Mouse (Mus musculus) brain, adult 10 weeks (tissue): ENCODE measurements around the gene Gm13769. TPM values are rescaled to one million over a fixed set of nuclear protein-coding genes. Genes with fewer than 3 reads are reported as not detected.

Experiments
- polyA plus RNA-seq: library from polyadenylated mRNA; stranded (reverse); fragments of 350-450 nt; fragmentation: Illumina TruSeq; extraction: RNeasy Lipid Tissue Mini Kit (QIAGEN cat#74804); gene quantifications from one replicate; pipeline ENCODE4 v1.2.3, GENCODE M21; 2015; ENCODE audit warnings: low read depth, low replicate concordance

Gene Gm13769
- not detected for polyA plus RNA-seq

DNA sequence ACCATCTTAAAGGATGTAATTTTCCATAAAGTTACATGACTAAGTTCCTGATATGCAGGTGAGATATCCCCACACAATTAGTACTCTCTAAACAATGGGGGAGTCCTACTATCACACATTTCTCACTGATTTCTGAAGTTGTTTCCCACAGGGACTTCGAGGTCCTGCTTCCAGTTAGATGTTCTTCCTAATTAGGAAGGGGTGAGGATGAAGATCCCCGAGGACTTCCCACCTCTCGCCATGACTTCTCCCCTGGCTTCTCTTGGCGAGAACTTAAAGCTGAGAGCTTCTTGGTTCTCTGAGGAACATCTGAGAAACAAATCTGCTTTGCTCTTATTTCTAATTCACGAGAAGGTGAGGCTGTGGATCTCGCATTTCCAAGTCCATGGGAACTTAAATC lies at the start of gene Gm13769:
Gene Gm13769 (plus strand): TSS at position 301 of the 400 bp plus-strand sequence.

DNA sequence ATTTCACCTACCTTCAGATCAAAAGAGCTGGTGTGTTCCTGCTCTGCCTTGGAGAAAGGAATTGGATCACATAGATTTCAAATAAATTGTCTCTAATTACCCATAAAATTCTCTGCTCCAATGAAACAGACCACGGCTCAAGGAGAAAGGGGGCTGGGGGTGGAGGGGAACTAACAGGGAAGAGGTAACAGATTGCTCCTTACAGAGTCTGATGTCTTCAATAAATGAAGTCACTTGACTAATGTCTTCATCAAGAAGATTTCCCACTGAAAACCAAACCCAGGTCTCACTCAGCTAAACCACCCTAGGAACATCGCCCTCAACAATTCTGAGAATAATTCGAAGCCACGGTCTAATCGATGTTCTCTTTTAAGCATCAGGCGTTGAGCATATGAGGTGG lies 29.3 kb upstream of the Gm13769 start, which contains the start of gene Olfr1272:
Gene Olfr1272 (minus strand): TSS at position 101 of the 400 bp plus-strand sequence.

Other genes with a start within 250 kb of the Gm13769 start
- gene Olfr1269, start 200.8 kb upstream of the Gm13769 start, polyA plus RNA-seq: not detected
- gene Olfr32, start 179.9 kb upstream of the Gm13769 start, polyA plus RNA-seq: not detected
- not detected for gene Olfr1270, start 169.1 kb upstream of the Gm13769 start, polyA plus RNA-seq
- gene Olfr1506, start 97.7 kb upstream of the Gm13769 start, polyA plus RNA-seq: not detected
- not detected for gene Olfr142, start 64.6 kb upstream of the Gm13769 start, polyA plus RNA-seq
- gene Olfr1271, start 51.2 kb upstream of the Gm13769 start, polyA plus RNA-seq: not detected
- gene Olfr1272, start 29.4 kb upstream of the Gm13769 start, polyA plus RNA-seq: not detected
- not detected for gene Olfr1274-ps, start 76.5 kb downstream of the Gm13769 start, polyA plus RNA-seq